Mouse (Mus musculus): ENCODE data around the gene Cyb561d2.
"Not testable (repeated sequence)": the region's sequence is repeated elsewhere in the genome, so short reads cannot be mapped to it uniquely, and the experiment has no call there.

Gene Cyb561d2

GRCm38 (mm10) chr9:107541474-107542351, at the start of gene Cyb561d2, which contains the start of gene Nprl2:
Cyb561d2 (minus strand) TSS chr9:107542193.
Nprl2 (plus strand) TSS chr9:107542226.
- peak; percentile 92 to 93 for DNase-seq (ENCODE audit: low spot score in 2 of 2)

GRCm38 (mm10) chr9:107590773-107591060, 48.7 kb upstream of the Cyb561d2 start:
- no peak for DNase-seq (ENCODE audit: low spot score in 2 of 2)

- no peak for DNase-seq (ENCODE audit: low spot score in 2 of 2)
These were observed 48.2 kb upstream of the Cyb561d2 start for GRCm38 (mm10) chr9:107590058-107590772.

- peak in 1 of 2 experiments; percentile 48 for DNase-seq (ENCODE audit: low spot score in 2 of 2)
These were observed 46.0 kb upstream of the Cyb561d2 start for GRCm38 (mm10) chr9:107587833-107588639.

- DNase-seq (ENCODE audit: low spot score in 2 of 2): peak; percentile 97 to 98
These were observed 45.2 kb upstream of the Cyb561d2 start, which contains the start of gene Ifrd2 for GRCm38 (mm10) chr9:107586974-107587832. Ifrd2 (plus strand) TSS chr9:107587642.

- DNase-seq (ENCODE audit: low spot score in 2 of 2): no peak
These were observed 44.5 kb upstream of the Cyb561d2 start for GRCm38 (mm10) chr9:107586504-107586903.

- no peak for DNase-seq (ENCODE audit: low spot score in 2 of 2)
These were observed 41.2 kb upstream of the Cyb561d2 start for GRCm38 (mm10) chr9:107583174-107583573.

GRCm38 (mm10) chr9:107582509-107583062, 40.6 kb upstream of the Cyb561d2 start:
- DNase-seq (ENCODE audit: low spot score in 2 of 2): no peak

GRCm38 (mm10) chr9:107581584-107581983, 39.6 kb upstream of the Cyb561d2 start:
- DNase-seq (ENCODE audit: low spot score in 2 of 2): no peak

- DNase-seq (ENCODE audit: low spot score in 2 of 2): peak; percentile 81 to 85
These were observed 38.7 kb upstream of the Cyb561d2 start, which contains the start of gene Hyal3 for GRCm38 (mm10) chr9:107580501-107581317. Hyal3 (plus strand) TSS chr9:107580818.

GRCm38 (mm10) chr9:107579023-107579900, 37.3 kb upstream of the Cyb561d2 start:
- DNase-seq (ENCODE audit: low spot score in 2 of 2): no peak

GRCm38 (mm10) chr9:107578587-107578986, 36.6 kb upstream of the Cyb561d2 start, which contains the start of gene Naa80:
Naa80 (plus strand) TSS chr9:107578887.
- no peak for DNase-seq (ENCODE audit: low spot score in 2 of 2)

- DNase-seq (ENCODE audit: low spot score in 2 of 2): no peak
These were observed 35.9 kb upstream of the Cyb561d2 start for GRCm38 (mm10) chr9:107577871-107578270.

GRCm38 (mm10) chr9:107576357-107577107, 34.5 kb upstream of the Cyb561d2 start, which contains the start of gene Hyal1:
Hyal1 (plus strand) TSS chr9:107576927.
- DNase-seq (ENCODE audit: low spot score in 2 of 2): no peak

GRCm38 (mm10) chr9:107575579-107576356, 33.8 kb upstream of the Cyb561d2 start:
- no peak for DNase-seq (ENCODE audit: low spot score in 2 of 2)

GRCm38 (mm10) chr9:107573774-107574173, 31.8 kb upstream of the Cyb561d2 start:
- DNase-seq (ENCODE audit: low spot score in 2 of 2): not testable (repeated sequence)

GRCm38 (mm10) chr9:107572327-107572662, 30.3 kb upstream of the Cyb561d2 start:
- DNase-seq (ENCODE audit: low spot score in 2 of 2): no peak
